Mouse (Mus musculus) brain, adult 2 months (tissue): ENCODE measurements around the gene Rhbdd1.

ENCODE experiments used
- DNase-seq: peaks from one replicate; pipeline ENCODE4 v3.0.0; 2011; ENCODE audit warnings: low read depth, low spot score

Gene Rhbdd1

GRCm38 (mm10) chr1:82479696-82480487 lies 163.6 kb downstream of the Rhbdd1 start:
- DNase-seq, result no peak

- no peak for DNase-seq
Observed at GRCm38 (mm10) chr1:82482371-82482770, 166.1 kb downstream of the Rhbdd1 start.

- no peak for DNase-seq
Observed at GRCm38 (mm10) chr1:82486371-82486770, 170.1 kb downstream of the Rhbdd1 start.

GRCm38 (mm10) chr1:82491954-82492353 lies 175.7 kb downstream of the Rhbdd1 start:
- DNase-seq, result no peak
